Mouse (Mus musculus) heart, postnatal 25 days (tissue): ENCODE data around the gene Gm29666. TPM values are rescaled to one million over a fixed set of nuclear protein-coding genes. Genes with fewer than 3 reads are reported as not detected.

Source experiments
- DNase-seq: peaks from one replicate; pipeline ENCODE4 v3.0.0; 2022; ENCODE audit warnings: low spot score
- intact Hi-C: fragments of 180-260 bp; cut with DNase I; formaldehyde crosslinking; loops from one replicate; pipeline ENCODE4 v1.15.1; 2025
- microRNA-seq: library from miRNA; unstranded; fragments of <30 nt; microRNA quantifications from one replicate; pipeline ENCODE4 v1.2.0, GENCODE M21; 2022
- total RNA-seq, 2 experiments: library from RNA; stranded (reverse); gene quantifications; 2 replicates each; pipeline ENCODE4 v1.2.3; 2021

Gm29666 gene
- total RNA-seq, 2 experiments from 2014 or later: 0.22 to 0.23 TPM

DNA sequence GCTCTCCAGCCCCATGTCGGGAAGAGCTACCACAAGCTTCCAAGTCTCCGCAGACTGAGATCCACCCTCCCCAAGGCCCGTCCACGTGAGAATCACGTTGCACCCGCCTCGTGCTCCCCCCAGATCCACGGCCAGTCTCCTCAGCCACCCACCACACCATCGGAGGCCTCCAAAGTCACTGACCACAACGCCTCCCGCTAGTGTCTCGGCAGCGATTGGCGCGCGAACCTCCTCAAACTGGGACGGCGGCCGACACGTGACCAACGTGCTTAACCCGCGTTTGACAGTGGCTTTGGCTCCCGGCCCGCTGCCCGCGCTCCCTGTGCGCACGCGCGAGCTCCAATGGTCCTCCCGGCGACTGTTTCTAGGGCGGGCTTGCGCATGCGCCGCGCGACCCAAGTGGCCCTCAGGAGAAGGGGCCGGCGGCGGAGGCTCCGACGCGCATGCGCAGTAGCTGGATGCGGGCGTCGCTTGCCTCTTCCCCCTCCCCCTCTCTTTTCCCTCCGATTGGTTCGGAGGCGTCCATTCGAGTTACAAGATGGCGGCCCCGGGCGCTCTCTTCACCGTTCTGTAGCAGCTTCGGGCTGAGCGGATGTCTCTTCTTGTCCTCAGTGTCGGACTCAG, 3.2 kb upstream of the Gm29666 start, which contains the start of gene Nup50:
Gene Nup50, plus strand, starts transcription at position 528 of the 624 bp plus-strand sequence.
- intact Hi-C loops: loop anchor here (5.0 kb wide), 2 partner anchors 66 to 119 kb away; partner anchors contain the start of gene Phf21b
- DNase-seq: peak; percentile 100

- intact Hi-C loops: no loop called here
These were observed 6.6 kb downstream of the Gm29666 start for GRCm38 (mm10) chr15:84913201-84913600.

GRCm38 (mm10) chr15:84903843-84904385, 15.9 kb downstream of the Gm29666 start:
- no peak for DNase-seq
- intact Hi-C loops: no loop called here

More at GRCm38 (mm10) chr15:84913201-84913600, 6.6 kb downstream of the Gm29666 start:
- no peak for DNase-seq

DNA sequence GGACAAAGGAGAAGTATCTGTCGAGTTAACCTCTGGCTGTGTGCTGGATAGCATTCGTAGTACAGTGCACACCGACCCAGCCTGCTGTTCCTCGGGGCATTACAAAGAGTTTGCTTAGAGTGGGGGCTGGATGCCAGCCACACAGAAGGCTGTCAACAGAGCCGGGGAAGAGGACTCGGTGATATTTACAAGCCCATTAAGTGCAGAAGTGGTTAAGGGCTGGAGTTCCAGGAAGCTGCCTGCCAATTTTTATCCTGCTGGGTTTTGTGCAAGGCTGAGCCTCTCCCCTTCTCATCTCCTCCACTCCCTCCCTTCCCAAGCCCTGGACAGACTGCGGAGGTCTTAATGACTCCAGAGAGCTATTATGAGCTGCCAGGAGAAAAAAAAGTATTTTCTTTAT, 21.8 kb downstream of the Gm29666 start:
- no peak for DNase-seq
- intact Hi-C loops: loop anchor here (10.0 kb wide), 1 partner anchor 223 kb away; no protein-coding TSS in a partner anchor

DNA sequence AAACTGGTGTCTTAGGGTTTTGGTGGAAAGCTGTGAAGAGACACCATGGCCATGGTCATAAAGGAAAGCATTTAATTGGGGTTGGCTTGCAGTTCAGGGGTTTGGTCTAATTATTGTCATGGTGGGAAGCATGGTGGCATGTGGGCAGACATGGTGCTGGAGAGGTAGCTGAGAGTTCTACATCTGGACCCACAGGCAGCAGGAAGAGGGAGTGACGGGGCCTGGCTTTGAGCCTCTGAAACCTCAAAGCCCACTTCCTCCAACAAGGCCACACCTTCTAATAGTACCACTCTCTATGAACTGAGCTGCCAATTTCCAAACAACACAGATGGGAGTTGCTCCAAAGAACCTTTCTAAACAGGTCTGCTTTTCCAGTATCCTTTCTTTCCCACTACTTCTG, 23.2 kb downstream of the Gm29666 start:
- intact Hi-C loops: loop anchor here (10.0 kb wide), 1 partner anchor 222 kb away; no protein-coding TSS in a partner anchor

DNA sequence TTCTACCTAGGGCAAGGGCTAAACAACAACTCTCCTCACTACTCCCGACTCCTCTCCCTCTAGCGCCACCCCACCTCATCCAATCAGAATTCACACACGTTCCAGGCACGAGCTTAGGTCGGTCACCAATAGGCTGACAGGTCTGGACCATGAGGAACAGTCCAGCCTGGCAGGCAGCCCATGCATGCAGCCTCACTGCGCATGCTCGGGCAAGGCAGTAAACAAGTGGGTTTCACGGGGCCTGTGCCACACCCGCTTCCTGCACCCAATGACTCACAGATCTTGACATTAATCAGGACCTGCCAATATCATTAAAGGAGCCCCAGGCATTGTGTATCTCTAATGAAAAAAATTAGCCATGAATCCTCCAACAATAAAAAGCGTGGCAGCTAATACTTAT, 23.6 kb downstream of the Gm29666 start:
- intact Hi-C loops: loop anchor here (10.0 kb wide), 1 partner anchor 221 kb away; no protein-coding TSS in a partner anchor
- peak; percentile 7 for DNase-seq

More for the DNA sequence above, 23.2 kb downstream of the Gm29666 start:
- DNase-seq: no peak

DNA sequence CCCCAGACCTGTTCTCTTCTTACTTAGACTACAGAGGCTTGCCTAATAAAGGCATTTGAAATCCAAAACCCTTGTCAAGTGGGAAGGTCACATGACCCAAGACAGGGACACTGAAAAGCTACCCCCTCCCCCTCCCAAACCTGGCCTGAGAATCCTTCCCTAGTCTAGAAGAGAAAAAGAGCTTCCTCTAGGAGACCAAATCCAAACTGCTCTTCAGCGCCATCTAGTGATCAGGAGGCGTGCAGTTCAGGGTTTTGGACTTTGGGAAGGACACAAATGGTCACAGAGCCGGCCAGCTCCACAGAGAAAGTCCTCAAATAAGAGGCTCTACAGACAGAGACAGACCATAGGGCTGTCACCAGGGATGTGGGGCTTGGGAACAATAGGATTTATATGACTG, 28.2 kb downstream of the Gm29666 start:
- DNase-seq: no peak
- intact Hi-C loops: loop anchor here (1.0 to 10.0 kb wide), 4 partner anchors 35 to 217 kb away; partner anchors contain the start of gene Phf21b

GRCm38 (mm10) chr15:84891246-84891645, 28.6 kb downstream of the Gm29666 start:
- intact Hi-C loops: loop anchor here (1.0 to 10.0 kb wide), 3 partner anchors 88 to 216 kb away; no protein-coding TSS in a partner anchor
- DNase-seq: no peak

DNA sequence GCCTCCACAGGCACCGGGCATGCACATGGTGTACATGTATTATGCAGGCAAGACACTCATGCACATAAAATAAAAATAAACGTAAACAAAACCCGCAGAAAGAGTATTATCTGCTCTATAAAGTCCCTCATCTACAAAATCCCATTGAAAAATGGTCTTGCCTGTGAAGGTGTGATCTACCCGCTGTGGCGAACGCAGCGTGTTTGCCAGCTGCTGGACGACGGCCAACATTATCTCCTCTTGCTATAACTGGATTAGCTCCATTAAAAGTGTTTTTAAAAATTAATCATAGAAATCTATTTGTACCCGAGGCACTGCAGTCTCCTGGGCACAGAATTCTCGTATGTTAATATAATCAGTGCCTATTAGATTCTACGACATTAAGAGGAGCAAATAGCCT, 31.8 kb downstream of the Gm29666 start:
- intact Hi-C loops: no loop called here
- no peak for DNase-seq

- DNase-seq: no peak
- intact Hi-C loops: no loop called here
These were observed 42.6 kb downstream of the Gm29666 start for GRCm38 (mm10) chr15:84877029-84877815.

DNA sequence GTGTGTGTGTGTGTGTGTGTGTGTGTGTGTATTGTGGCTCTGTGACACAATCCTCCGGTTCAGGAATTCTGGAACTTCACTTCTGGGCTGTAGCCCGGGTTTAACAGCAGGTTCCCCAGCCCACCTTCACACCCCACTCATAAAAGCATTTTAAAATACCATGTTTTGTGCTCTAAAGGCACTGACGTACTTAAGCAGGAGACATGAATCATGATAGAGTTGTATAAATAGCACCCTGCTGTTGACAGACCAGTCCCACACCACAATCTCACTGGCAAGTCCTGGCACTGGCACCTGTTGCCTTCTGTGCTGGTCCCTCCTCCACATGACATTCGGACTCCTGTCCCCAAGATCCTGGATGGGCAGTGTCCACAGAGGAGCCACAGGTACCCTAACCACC, 46.0 kb downstream of the Gm29666 start:
- no peak for DNase-seq
- intact Hi-C loops: no loop called here

DNA sequence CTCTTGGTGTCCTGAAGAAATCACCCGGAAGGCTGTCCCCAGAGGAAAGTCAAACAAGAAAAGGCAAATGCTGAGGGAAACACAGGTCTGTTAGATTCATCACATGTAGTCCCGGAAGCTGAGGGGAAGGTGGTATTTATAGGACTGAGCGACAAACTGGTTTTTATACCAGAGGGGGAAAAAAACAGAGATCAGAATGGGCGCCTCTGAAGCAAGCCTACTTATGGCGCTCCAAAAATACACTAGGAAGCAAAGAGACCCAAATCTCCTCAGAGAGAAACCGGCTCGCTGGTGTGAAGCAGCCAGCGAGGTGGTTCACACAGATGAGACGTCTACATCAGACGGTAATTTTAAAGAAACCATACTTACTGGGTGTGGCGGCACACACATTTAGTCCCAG, 46.8 kb downstream of the Gm29666 start:
- no peak for DNase-seq
- intact Hi-C loops: no loop called here

- no peak for DNase-seq
- intact Hi-C loops: no loop called here
These were observed 48.0 kb downstream of the Gm29666 start for GRCm38 (mm10) chr15:84871802-84872201.

DNA sequence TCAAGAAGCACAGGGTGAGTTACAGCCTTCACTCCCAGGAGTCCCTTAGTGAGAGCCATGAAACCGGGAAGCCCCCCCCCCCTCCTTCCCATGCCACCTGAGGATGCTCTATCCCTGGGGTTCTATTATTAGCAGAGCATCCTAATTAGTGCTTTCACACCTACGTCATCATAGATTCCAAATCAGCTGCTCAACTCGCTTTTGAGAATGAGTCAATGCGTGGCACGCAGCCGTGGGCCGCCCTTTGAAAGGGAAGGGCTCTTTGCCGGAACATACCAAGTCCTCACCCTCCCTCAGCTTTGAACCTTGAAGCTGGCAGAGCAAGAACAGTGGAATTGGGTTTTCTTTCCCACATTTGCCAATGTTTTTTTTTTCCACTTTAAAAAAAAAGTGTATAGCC, 57.9 kb downstream of the Gm29666 start:
- no peak for DNase-seq
- intact Hi-C loops: no loop called here

Small RNA genes lying within 50 kb of the gene (microRNA-seq; reads per million reads assigned to microRNA genes)
- gene Mir1249: 94.2 reads per million, percentile 57 among the genes with 10 or more reads in this experiment

Other genes with a start within 250 kb of the Gm29666 start
- 1 to 10 TPM in 1 of 2 experiments, under 1 TPM in 1; 0.55 to 1.1 TPM for gene Arhgap8, start 200.0 kb downstream of the Gm29666 start, total RNA-seq
- 1 to 10 TPM; 1.7 to 2.4 TPM for gene Phf21b, start 64.0 kb downstream of the Gm29666 start, total RNA-seq
- 10 to 100 TPM; 14.6 to 17.5 TPM for gene Nup50, start 3.4 kb upstream of the Gm29666 start, total RNA-seq
- 10 to 100 TPM; 20.5 to 21.3 TPM for gene 5031439G07Rik, start 68.5 kb upstream of the Gm29666 start, total RNA-seq
- not detected for gene Upk3a, start 97.1 kb upstream of the Gm29666 start, total RNA-seq
- 1 to 10 TPM; 5.8 to 6.4 TPM for gene Fam118a, start 108.9 kb upstream of the Gm29666 start, total RNA-seq
- not detected for gene Smc1b, start 211.9 kb upstream of the Gm29666 start, total RNA-seq
- gene Ribc2, start 212.0 kb upstream of the Gm29666 start, total RNA-seq: not detected